Mouse (Mus musculus) cerebellum, adult 2 months (tissue): Measurements from ENCODE around the gene Gtf2a2.

Experiments
- CTCF ChIP-seq: fragments of 200-500 bp; IDR thresholded peaks from 2 replicates; pipeline ENCODE4 v1.5.1; 2011; ENCODE audit warnings: low read depth, mild to moderate bottlenecking, control low read depth, low read length, moderate library complexity, borderline replicate concordance; ENCODE audit not compliant: insufficient read depth
- POLR2A ChIP-seq: fragments of 200-500 bp; IDR thresholded peaks from 2 replicates; pipeline ENCODE4 v1.6.1; 2011; ENCODE audit warnings: low read length, control low read depth, borderline replicate concordance; ENCODE audit not compliant: insufficient read depth

DNA sequence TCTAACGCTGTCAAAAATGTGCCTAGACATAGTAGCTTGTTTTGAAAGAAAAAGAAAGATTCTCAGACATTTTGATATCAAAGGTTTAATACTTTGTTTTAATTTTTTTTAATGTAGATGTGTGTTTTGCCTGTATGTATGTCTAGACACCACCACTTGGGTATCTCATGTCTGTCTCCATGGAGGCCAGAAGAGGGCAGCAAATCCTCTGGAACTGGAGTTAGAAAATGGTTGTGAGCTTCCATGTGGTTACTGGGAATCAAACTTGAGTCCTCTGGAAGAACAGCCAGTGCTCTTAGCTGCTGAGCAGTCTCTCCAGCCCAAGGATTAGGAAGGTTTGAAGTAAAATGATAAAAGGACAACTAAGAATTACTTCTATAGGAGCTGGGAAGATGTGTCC, 13.0 kb upstream of the Gtf2a2 start:
- no peak for TF ChIP-seq CTCF
- TF ChIP-seq POLR2A = no peak
